Mouse (Mus musculus) adrenal gland, postnatal 14 days (tissue): Measurements from ENCODE around the gene Ncoa1. TPM values are rescaled to one million over a fixed set of nuclear protein-coding genes. Genes with fewer than 3 reads are reported as not detected.
"Not testable (repeated sequence)": the region's sequence is repeated elsewhere in the genome, so short reads cannot be mapped to it uniquely, and the experiment has no call there.

Experiments used
- DNase-seq: peaks from one replicate; pipeline ENCODE4 v3.0.0; 2021; ENCODE audit warnings: mixed read lengths
- total RNA-seq: library from RNA; stranded (reverse); gene quantifications from 2 replicates; pipeline ENCODE4 v1.2.3, GENCODE M21; 2021

Ncoa1 gene
- total RNA-seq, 1 experiment from 2014 or later, result 39.1 TPM

- DNase-seq, result peak; percentile 75
Measured at GRCm38 (mm10) chr12:4476291-4476831, 621 bp downstream of the Ncoa1 start.

- no peak for DNase-seq
Measured at GRCm38 (mm10) chr12:4475251-4475993, 1.6 kb downstream of the Ncoa1 start.

GRCm38 (mm10) chr12:4469115-4469514 lies 7.9 kb downstream of the Ncoa1 start:
- no peak for DNase-seq

- no peak for DNase-seq
Measured at GRCm38 (mm10) chr12:4463701-4464100, 13.3 kb downstream of the Ncoa1 start.

- DNase-seq, result no peak
Measured at GRCm38 (mm10) chr12:4462420-4462819, 14.6 kb downstream of the Ncoa1 start.

- no peak for DNase-seq
Measured at GRCm38 (mm10) chr12:4460990-4461389, 16.0 kb downstream of the Ncoa1 start.

GRCm38 (mm10) chr12:4454956-4455565 lies 21.9 kb downstream of the Ncoa1 start:
- DNase-seq, result no peak

GRCm38 (mm10) chr12:4454248-4454647 lies 22.7 kb downstream of the Ncoa1 start:
- no peak for DNase-seq

- DNase-seq, result no peak
Measured at GRCm38 (mm10) chr12:4452233-4452632, 24.7 kb downstream of the Ncoa1 start.

GRCm38 (mm10) chr12:4450485-4450884 lies 26.5 kb downstream of the Ncoa1 start:
- not testable (repeated sequence) for DNase-seq

GRCm38 (mm10) chr12:4448076-4448589 lies 28.8 kb downstream of the Ncoa1 start:
- no peak for DNase-seq

GRCm38 (mm10) chr12:4444946-4445345 lies 32.0 kb downstream of the Ncoa1 start:
- no peak for DNase-seq

- DNase-seq, result no peak
Measured at GRCm38 (mm10) chr12:4441451-4441850, 35.5 kb downstream of the Ncoa1 start.

- no peak for DNase-seq
Measured at GRCm38 (mm10) chr12:4436198-4436597, 40.8 kb downstream of the Ncoa1 start.

- DNase-seq, result no peak
Measured at GRCm38 (mm10) chr12:4433549-4433948, 43.4 kb downstream of the Ncoa1 start.

GRCm38 (mm10) chr12:4431978-4432377 lies 45.0 kb downstream of the Ncoa1 start:
- DNase-seq, result no peak

- no peak for DNase-seq
Measured at GRCm38 (mm10) chr12:4430061-4430825, 46.7 kb downstream of the Ncoa1 start.

GRCm38 (mm10) chr12:4418824-4419223 lies 58.2 kb downstream of the Ncoa1 start:
- DNase-seq, result no peak

- DNase-seq, result no peak
Measured at GRCm38 (mm10) chr12:4417626-4418263, 59.2 kb downstream of the Ncoa1 start.

GRCm38 (mm10) chr12:4407085-4407484 lies 69.9 kb downstream of the Ncoa1 start:
- DNase-seq, result no peak

GRCm38 (mm10) chr12:4406155-4406554 lies 70.8 kb downstream of the Ncoa1 start:
- DNase-seq, result no peak

- DNase-seq, result peak; percentile 8
Measured at GRCm38 (mm10) chr12:4403206-4403605, 73.8 kb downstream of the Ncoa1 start.
